Mouse (Mus musculus) thymus, postnatal 4 days (tissue): ENCODE results near the gene Stil.

Experiments
- DNase-seq: peaks from one replicate; pipeline ENCODE4 v3.0.0; 2021

The Stil gene

GRCm38 (mm10) chr4:115086257-115086656 is 86.3 kb downstream of the Stil start:
- DNase-seq, result no peak

- no peak for DNase-seq
Observed at GRCm38 (mm10) chr4:115086763-115087415, 86.9 kb downstream of the Stil start.

GRCm38 (mm10) chr4:115088611-115089338 is 88.8 kb downstream of the Stil start, which contains the start of gene Pdzk1ip1:
Gene Pdzk1ip1 (plus strand): TSS chr4:115088708.
- no peak for DNase-seq

- DNase-seq, result no peak
Observed at GRCm38 (mm10) chr4:115090592-115090991, 90.6 kb downstream of the Stil start.

- DNase-seq, result no peak
Observed at GRCm38 (mm10) chr4:115091806-115092205, 91.8 kb downstream of the Stil start.
